Mouse (Mus musculus) midbrain, embryonic 14.5 days (tissue): Measurements from ENCODE around the gene Slc25a47. TPM values are rescaled to one million over a fixed set of nuclear protein-coding genes. Genes with fewer than 3 reads are reported as not detected.
A peak's percentile ranks its signal among the peaks of the same experiment; 100 is the strongest.

Experiments used
- ATAC-seq: fragments of 200-750 bp; cut with Nextera tagmentation; 2 replicates; pipeline ENCODE4 v1.8.0; 2017; ENCODE audit warnings: moderate number of reproducible peaks, moderate library complexity; ENCODE audit not compliant: low FRiP score, low TSS enrichment
- DNase-seq: peaks from one replicate; pipeline ENCODE4 v3.0.0-alpha.2; 2015
- H3K27ac ChIP-seq: fragments of 300-500 bp; sonication (generic); replicated peaks from 2 replicates; pipeline ENCODE4 v1.5.1; 2014; ENCODE audit warnings: mild to moderate bottlenecking, low read depth, low read length, moderate library complexity
- H3K27me3 ChIP-seq: fragments of 300-500 bp; sonication (generic); 2 replicates; pipeline ENCODE4 v1.6.1; 2014; ENCODE audit warnings: low read length, control low read depth, mixed read lengths; ENCODE audit not compliant: control insufficient read depth, insufficient read depth
- H3K36me3 ChIP-seq: fragments of 300-500 bp; sonication (generic); 2 replicates; pipeline ENCODE4 v1.6.1; 2014; ENCODE audit warnings: low read length, control low read depth; ENCODE audit not compliant: control insufficient read depth, insufficient read depth
- H3K4me1 ChIP-seq: fragments of 300-500 bp; sonication (generic); 2 replicates; pipeline ENCODE4 v1.6.1; 2014; ENCODE audit warnings: mild to moderate bottlenecking, antibody characterized with exemption, low read length, control low read depth; ENCODE audit not compliant: control insufficient read depth, insufficient read depth
- H3K4me2 ChIP-seq: fragments of 300-500 bp; sonication (generic); 2 replicates; pipeline ENCODE4 v1.6.1; 2014; ENCODE audit warnings: mild to moderate bottlenecking, low read length, moderate library complexity
- H3K4me3 ChIP-seq: fragments of 300-500 bp; sonication (generic); replicated peaks from 2 replicates; pipeline ENCODE4 v1.5.1; 2014; ENCODE audit warnings: low read depth, low read length
- H3K9ac ChIP-seq: fragments of 300-500 bp; sonication (generic); replicated peaks from 2 replicates; pipeline ENCODE4 v1.6.1; 2014; ENCODE audit warnings: mild to moderate bottlenecking, low read length, moderate library complexity
- H3K9me3 ChIP-seq: fragments of 300-500 bp; sonication (generic); 2 replicates; pipeline ENCODE4 v1.6.1; 2016; ENCODE audit warnings: low read length, control low read depth, mixed read lengths; ENCODE audit not compliant: control insufficient read depth
- WGBS: fragments of 180-500 bp; shearing (Covaris S2); extraction: QIAGEN DNeasy Blood & Tissue Kit; methylation state at CpG from one replicate; pipeline ENCODE4 v1.1.7; 2014; 5-methylcytosine and 5-hydroxymethylcytosine counted together
- polyA plus RNA-seq: library from polyadenylated mRNA; unstranded; fragments of >200 nt; fragmentation: Nextera tagmentation; extraction: Ambion mirVana; gene quantifications from 2 replicates; pipeline ENCODE4 v1.2.1, GENCODE M21; 2014

Gene Slc25a47
- polyA plus RNA-seq, 1 experiment from 2014 or later, result 10.9 TPM

- Histone ChIP-seq H3K9me3 (no peaks in the 10 kb centered on the region), H3K27ac (no peak overlapping the region), H3K4me3 (no peak overlapping the region), H3K9ac (no peak overlapping the region), H3K36me3 (peaks cover 74% of the 10 kb centered on the region), H3K27me3 (no peaks in the 10 kb centered on the region), H3K4me2 (no peak overlapping the region), H3K4me1 (no peaks in the 10 kb centered on the region)
- 94% methylated on average over 4 of the region's 4 CpGs for WGBS
- no peak for ATAC-seq
- DNase-seq, result no peak
Observed at GRCm38 (mm10) chr12:108887077-108887476, 51.2 kb downstream of the Slc25a47 start.

- Histone ChIP-seq H3K4me1 (peaks cover 8% of the 10 kb centered on the region), H3K36me3 (peaks cover 63% of the 10 kb centered on the region), H3K27ac (no peak overlapping the region), H3K9me3 (no peaks in the 10 kb centered on the region), H3K4me2 (no peak overlapping the region), H3K9ac (no peak overlapping the region), H3K27me3 (no peaks in the 10 kb centered on the region), H3K4me3 (no peak overlapping the region)
- 94% methylated on average over 4 of the region's 4 CpGs for WGBS
- ATAC-seq (no peak), DNase-seq (no peak)
Observed at GRCm38 (mm10) chr12:108888632-108889031, 52.8 kb downstream of the Slc25a47 start.

- no peak for DNase-seq
- H3K9me3 ChIP-seq, result no peaks in the 10 kb centered on the region
- H3K27me3 ChIP-seq, result no peaks in the 10 kb centered on the region
- 29% methylated on average over 12 of the region's 12 CpGs for WGBS
- peak within 1 kb of the TSS; percentile 84 for H3K4me3 ChIP-seq
- H3K27ac ChIP-seq, result peak within 1 kb of the TSS; percentile 52; the same call in 1 of the 2 replicates
- ATAC-seq, result no peak
- peak within 1 kb of the TSS; percentile 77 for H3K9ac ChIP-seq
- H3K4me1 ChIP-seq, result peaks cover 15% of the 10 kb centered on the region
- H3K36me3 ChIP-seq, result peaks cover 25% of the 10 kb centered on the region
- peak within 1 kb of the TSS; percentile 93 for H3K4me2 ChIP-seq
Observed at GRCm38 (mm10) chr12:108892989-108893714, 57.3 kb downstream of the Slc25a47 start, which contains the start of gene Wdr25. TSS of gene Wdr25 (plus strand) at chr12:108893631.

- Histone ChIP-seq H3K9me3 (no peaks in the 10 kb centered on the region), H3K9ac (peak within 1 kb of the TSS; percentile 77), H3K27ac (peak within 1 kb of the TSS; percentile 52; the same call in 1 of the 2 replicates), H3K27me3 (no peaks in the 10 kb centered on the region), H3K4me1 (peaks cover 15% of the 10 kb centered on the region), H3K4me2 (peak within 1 kb of the TSS; percentile 93), H3K36me3 (peaks cover 24% of the 10 kb centered on the region), H3K4me3 (peak within 1 kb of the TSS; percentile 84)
- ATAC-seq (peak; percentile 100), DNase-seq (peak; percentile 97)
- WGBS, result under 1% methylated on average over 58 of the region's 58 CpGs
Observed at GRCm38 (mm10) chr12:108893715-108894431, 58.0 kb downstream of the Slc25a47 start, which contains the start of gene Wars. TSS of gene Wars (minus strand) at chr12:108894174.

- WGBS, result 1% methylated on average over 7 of the region's 7 CpGs
- ATAC-seq, result peak; percentile 5; the same call in 1 of the 2 replicates
- Histone ChIP-seq H3K36me3 (peaks cover 21% of the 10 kb centered on the region), H3K4me1 (peaks cover 15% of the 10 kb centered on the region), H3K4me2 (peak overlapping the region; percentile 93), H3K27ac (peak overlapping the region; percentile 49; the same call in 1 of the 2 replicates), H3K9ac (peak overlapping the region; percentile 73), H3K27me3 (no peaks in the 10 kb centered on the region), H3K9me3 (no peaks in the 10 kb centered on the region), H3K4me3 (peak overlapping the region; percentile 84)
- DNase-seq, result no peak
Observed at GRCm38 (mm10) chr12:108894432-108894816, 58.6 kb downstream of the Slc25a47 start.

- no peak for ATAC-seq
- Histone ChIP-seq H3K27me3 (no peaks in the 10 kb centered on the region), H3K9me3 (no peaks in the 10 kb centered on the region), H3K4me2 (no peak overlapping the region), H3K36me3 (peaks cover 12% of the 10 kb centered on the region; the same call in 1 of the 2 replicates), H3K27ac (no peak overlapping the region), H3K4me3 (no peak overlapping the region), H3K9ac (no peak overlapping the region), H3K4me1 (peaks cover 15% of the 10 kb centered on the region)
- DNase-seq, result no peak
- WGBS, result 70% methylated on average over 3 of the region's 3 CpGs
Observed at GRCm38 (mm10) chr12:108896006-108896405, 60.2 kb downstream of the Slc25a47 start.

GRCm38 (mm10) chr12:108901346-108901745 is 65.5 kb downstream of the Slc25a47 start:
- ATAC-seq (no peak), DNase-seq (no peak)
- Histone ChIP-seq H3K27ac (no peak overlapping the region), H3K9ac (no peak overlapping the region), H3K9me3 (no peaks in the 10 kb centered on the region), H3K27me3 (no peaks in the 10 kb centered on the region), H3K4me3 (no peak overlapping the region), H3K4me1 (peaks cover 23% of the 10 kb centered on the region), H3K4me2 (no peak overlapping the region), H3K36me3 (peaks cover 12% of the 10 kb centered on the region; the same call in 1 of the 2 replicates)
- 81% methylated on average over 5 of the region's 5 CpGs for WGBS

- 18% methylated on average over 8 of the region's 8 CpGs for WGBS
- peaks cover 9% of the 10 kb centered on the region; the same call in 1 of the 2 replicates for H3K36me3 ChIP-seq
- no peak overlapping the region for H3K4me2 ChIP-seq
- no peak overlapping the region for H3K4me3 ChIP-seq
- ATAC-seq (no peak), DNase-seq (peak; percentile 77)
- H3K9ac ChIP-seq, result no peak overlapping the region
- no peaks in the 10 kb centered on the region for H3K9me3 ChIP-seq
- H3K27ac ChIP-seq, result no peak overlapping the region
- H3K4me1 ChIP-seq, result peaks cover 32% of the 10 kb centered on the region
- no peaks in the 10 kb centered on the region for H3K27me3 ChIP-seq
Observed at GRCm38 (mm10) chr12:108902940-108903339, 67.1 kb downstream of the Slc25a47 start.
